Mouse (Mus musculus) embryonic facial prominence, embryonic 12.5 days (tissue): ENCODE measurements around the gene Gm6614. TPM values are rescaled to one million over a fixed set of nuclear protein-coding genes. Genes with fewer than 3 reads are reported as not detected.
"Not testable (repeated sequence)": the region's sequence is repeated elsewhere in the genome, so short reads cannot be mapped to it uniquely, and the experiment has no call there.

Experiments used
- ATAC-seq: fragments of 200-750 bp; cut with Nextera tagmentation; 2 replicates; pipeline ENCODE4 v1.8.0; 2017; ENCODE audit not compliant: insufficient number of reproducible peaks, insufficient read depth, low FRiP score, low TSS enrichment
- H3K27ac ChIP-seq: fragments of 300-500 bp; sonication (generic); 2 replicates; pipeline ENCODE4 v1.5.1; 2016; ENCODE audit warnings: mild to moderate bottlenecking
- H3K27me3 ChIP-seq: fragments of 300-500 bp; sonication (generic); 2 replicates; pipeline ENCODE4 v1.6.1; 2016; ENCODE audit warnings: mild to moderate bottlenecking, moderate library complexity
- H3K36me3 ChIP-seq: fragments of 300-500 bp; sonication (generic); 2 replicates; pipeline ENCODE4 v1.6.1; 2016; ENCODE audit warnings: mild to moderate bottlenecking
- H3K4me1 ChIP-seq: fragments of 300-500 bp; sonication (generic); 2 replicates; pipeline ENCODE4 v1.6.1; 2016
- H3K4me2 ChIP-seq: fragments of 300-500 bp; sonication (generic); replicated peaks from 2 replicates; pipeline ENCODE4 v1.6.1; 2016; ENCODE audit warnings: mild to moderate bottlenecking, moderate library complexity
- H3K4me3 ChIP-seq: fragments of 300-500 bp; sonication (generic); 2 replicates; pipeline ENCODE4 v1.5.1; 2016; ENCODE audit warnings: mild to moderate bottlenecking
- H3K9ac ChIP-seq: fragments of 300-500 bp; sonication (generic); 2 replicates; pipeline ENCODE4 v1.6.1; 2016; ENCODE audit warnings: mild to moderate bottlenecking, moderate library complexity
- H3K9me3 ChIP-seq: fragments of 300-500 bp; sonication (generic); 2 replicates; pipeline ENCODE4 v1.6.1; 2016; ENCODE audit warnings: mild to moderate bottlenecking, moderate library complexity
- WGBS: fragments of 180-500 bp; shearing (Covaris S2); methylation state at CpG from one replicate; pipeline ENCODE4 v1.1.7; 2016; 5-methylcytosine and 5-hydroxymethylcytosine counted together
- polyA plus RNA-seq: library from polyadenylated mRNA; unstranded; fragments of >200 nt; fragmentation: Nextera tagmentation; extraction: Ambion mirVana; gene quantifications from 2 replicates; pipeline ENCODE4 v1.2.1, GENCODE M21; 2016

Gm6614 gene
- polyA plus RNA-seq, result not detected in 2 replicates

- no peak for ATAC-seq
- WGBS, result 80% methylated on average over 4 of the region's 4 CpGs
- Histone ChIP-seq H3K27me3 (no peaks in the 10 kb centered on the region), H3K9ac (no peak within 1 kb of the TSS), H3K4me2 (no peak within 1 kb of the TSS), H3K9me3 (no peaks in the 10 kb centered on the region), H3K4me1 (no peaks in the 10 kb centered on the region), H3K4me3 (no peak within 1 kb of the TSS), H3K27ac (no peak within 1 kb of the TSS), H3K36me3 (no peaks in the 10 kb centered on the region)
Measured at GRCm38 (mm10) chr6:142011364-142011955, at the start of gene Gm6614. Gene Gm6614, minus strand, starts transcription at chr6:142011414.

DNA sequence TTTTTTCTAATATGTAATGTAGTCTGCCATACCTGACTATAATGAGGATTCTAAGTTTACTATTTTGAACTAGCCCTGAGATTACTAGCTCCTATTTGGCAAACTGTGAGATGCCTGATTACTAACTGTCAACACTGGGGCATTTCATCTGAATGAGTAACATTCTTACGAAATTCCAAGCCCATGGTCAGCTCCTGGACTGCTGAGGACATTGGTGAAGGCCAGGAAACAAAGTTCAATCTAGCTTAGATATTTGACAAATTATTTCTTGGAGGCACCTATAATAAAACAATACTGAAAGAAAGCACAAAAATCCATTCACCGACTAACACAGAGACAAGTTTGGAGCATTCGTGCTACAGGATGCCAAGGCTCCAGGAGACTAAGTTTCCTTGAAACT, 47.1 kb upstream of the Gm6614 start:
- not testable (repeated sequence) for ATAC-seq, H3K4me2 ChIP-seq, H3K27ac ChIP-seq, H3K9ac ChIP-seq, H3K36me3 ChIP-seq, H3K4me1 ChIP-seq, H3K4me3 ChIP-seq, H3K9me3 ChIP-seq, H3K27me3 ChIP-seq
- 82% methylated on average over 3 of the region's 3 CpGs for WGBS

DNA sequence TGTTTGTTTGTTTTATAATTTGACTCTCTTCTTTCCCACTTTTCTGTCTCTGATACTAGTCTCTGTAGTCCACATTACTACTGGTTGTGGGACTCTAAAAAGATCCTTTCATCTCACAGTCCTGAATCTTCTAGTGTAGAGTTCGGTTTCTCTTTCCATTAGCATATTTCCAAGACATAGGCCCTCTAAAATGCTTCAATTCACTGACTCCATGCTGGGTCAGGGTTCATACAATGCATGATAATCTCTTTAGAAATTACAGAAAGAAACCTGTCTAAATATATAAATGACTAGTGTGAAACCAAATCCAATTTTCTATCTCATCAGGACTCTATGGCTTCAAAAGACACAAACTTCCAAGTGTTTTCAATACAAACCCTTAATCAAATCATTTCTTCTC, 36.5 kb upstream of the Gm6614 start:
- Histone ChIP-seq H3K36me3 (no peaks in the 10 kb centered on the region), H3K4me1 (no peaks in the 10 kb centered on the region)
- 92% methylated on average over 1 of the region's 1 CpGs for WGBS

DNA sequence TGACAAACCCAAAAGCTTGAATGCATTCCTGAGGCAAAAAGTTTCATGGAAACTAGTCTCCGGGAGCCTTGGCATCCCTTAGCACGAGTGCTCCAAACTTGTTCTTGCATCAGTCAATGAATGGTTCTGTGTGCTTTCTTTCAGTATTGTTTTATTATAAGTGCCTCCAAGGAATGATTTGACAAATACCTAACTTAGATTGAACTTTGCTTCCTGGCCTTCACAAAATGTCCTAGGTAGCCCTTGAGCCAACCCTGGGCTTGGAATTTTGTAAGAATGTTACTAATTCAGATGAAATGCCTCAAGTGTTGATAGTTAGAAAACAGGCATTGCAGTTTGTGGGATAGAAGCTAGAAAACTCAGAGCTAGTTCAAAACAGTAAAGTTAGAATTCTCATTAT, 34.5 kb upstream of the Gm6614 start:
- 91% methylated on average over 2 of the region's 2 CpGs for whole genome bisulfite sequencing
- ATAC-seq, result no peak
- no peaks in the 10 kb centered on the region for H3K9me3 ChIP-seq
- H3K4me2 ChIP-seq, result no peak overlapping the region
- H3K9ac ChIP-seq, result no peak overlapping the region
- no peak overlapping the region for H3K27ac ChIP-seq
- H3K4me3 ChIP-seq, result no peak overlapping the region
- no peaks in the 10 kb centered on the region for H3K4me1 ChIP-seq
- H3K36me3 ChIP-seq, result no peaks in the 10 kb centered on the region
- no peaks in the 10 kb centered on the region for H3K27me3 ChIP-seq

More for the DNA sequence above, 36.5 kb upstream of the Gm6614 start:
- Histone ChIP-seq H3K9me3 (no peaks in the 10 kb centered on the region), H3K4me3 (no peak overlapping the region), H3K9ac (no peak overlapping the region), H3K27ac (no peak overlapping the region), H3K27me3 (no peaks in the 10 kb centered on the region), H3K4me2 (no peak overlapping the region)
- no peak for ATAC-seq

DNA sequence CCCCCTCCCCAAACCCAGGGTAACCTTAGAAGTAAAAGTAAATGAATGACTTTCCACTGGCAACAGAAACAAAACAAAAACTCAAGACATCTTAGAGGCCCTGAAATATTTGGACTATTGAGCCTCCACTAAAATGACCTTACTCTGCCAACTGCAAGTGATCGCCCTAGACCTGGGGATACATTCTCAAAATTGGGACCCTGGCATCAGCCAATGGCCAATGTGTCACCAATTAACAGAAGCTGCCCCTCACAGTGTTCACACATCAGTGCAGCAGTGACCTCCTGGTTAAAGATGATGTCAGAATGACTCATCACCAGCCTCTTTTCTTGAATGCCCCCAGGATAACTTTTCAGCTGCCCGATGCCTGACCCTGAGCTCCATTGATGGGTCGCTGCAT, 30.7 kb upstream of the Gm6614 start:
- Histone ChIP-seq H3K27ac (no peak overlapping the region), H3K36me3 (no peaks in the 10 kb centered on the region), H3K4me2 (no peak overlapping the region), H3K9me3 (no peaks in the 10 kb centered on the region), H3K4me1 (no peaks in the 10 kb centered on the region), H3K4me3 (no peak overlapping the region), H3K27me3 (no peaks in the 10 kb centered on the region), H3K9ac (no peak overlapping the region)
- 89% methylated on average over 3 of the region's 3 CpGs for WGBS
- no peak for ATAC-seq

GRCm38 (mm10) chr6:142040306-142041175, 29.3 kb upstream of the Gm6614 start:
- ATAC-seq, result no peak
- H3K4me1 ChIP-seq, result no peaks in the 10 kb centered on the region
- H3K9ac ChIP-seq, result no peak overlapping the region
- H3K4me3 ChIP-seq, result no peak overlapping the region
- H3K36me3 ChIP-seq, result no peaks in the 10 kb centered on the region
- no peaks in the 10 kb centered on the region for H3K27me3 ChIP-seq
- no peak overlapping the region for H3K4me2 ChIP-seq
- H3K9me3 ChIP-seq, result no peaks in the 10 kb centered on the region
- no peak overlapping the region for H3K27ac ChIP-seq
- WGBS, result 61% methylated on average over 16 of the region's 16 CpGs

GRCm38 (mm10) chr6:142035771-142036170, 24.6 kb upstream of the Gm6614 start:
- no peaks in the 10 kb centered on the region for H3K27me3 ChIP-seq
- WGBS, result 78% methylated on average over 2 of the region's 2 CpGs
- no peaks in the 10 kb centered on the region for H3K9me3 ChIP-seq
- H3K4me1 ChIP-seq, result no peaks in the 10 kb centered on the region
- ATAC-seq, result no peak
- H3K4me2 ChIP-seq, result no peak overlapping the region
- no peak overlapping the region for H3K27ac ChIP-seq
- no peaks in the 10 kb centered on the region for H3K36me3 ChIP-seq
- H3K9ac ChIP-seq, result no peak overlapping the region
- no peak overlapping the region for H3K4me3 ChIP-seq

GRCm38 (mm10) chr6:142021671-142022070, 10.5 kb upstream of the Gm6614 start:
- Histone ChIP-seq H3K27ac (no peak overlapping the region), H3K9ac (no peak overlapping the region), H3K4me2 (no peak overlapping the region), H3K36me3 (no peaks in the 10 kb centered on the region), H3K4me3 (no peak overlapping the region), H3K4me1 (no peaks in the 10 kb centered on the region), H3K27me3 (no peaks in the 10 kb centered on the region), H3K9me3 (no peaks in the 10 kb centered on the region)
- 89% methylated on average over 3 of the region's 3 CpGs for WGBS
- no peak for ATAC-seq

DNA sequence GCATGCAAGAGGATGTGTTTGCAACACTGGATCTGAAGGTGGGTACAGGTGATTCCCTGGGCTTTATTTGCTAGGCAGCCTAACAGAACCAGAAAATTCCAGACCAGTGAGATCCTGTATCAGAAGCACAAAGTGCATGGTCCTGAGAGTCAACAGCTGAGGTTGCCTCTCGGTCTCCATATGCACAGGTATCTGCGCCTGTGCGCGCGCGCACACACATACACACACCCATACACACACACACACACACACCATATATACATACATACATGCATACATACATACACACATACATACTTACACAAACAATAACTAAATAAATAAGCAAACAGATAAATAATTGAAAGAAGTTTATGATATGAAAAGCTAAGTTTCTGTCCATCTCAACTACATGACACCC, 24.4 kb downstream of the Gm6614 start:
- 98% methylated on average over 6 of the region's 6 CpGs for WGBS
- no peak for ATAC-seq
- no peak overlapping the region for H3K9ac ChIP-seq

GRCm38 (mm10) chr6:141984644-141985043, 26.6 kb downstream of the Gm6614 start:
- Histone ChIP-seq H3K4me1 (no peaks in the 10 kb centered on the region), H3K4me3 (no peak overlapping the region), H3K36me3 (no peaks in the 10 kb centered on the region), H3K9me3 (no peaks in the 10 kb centered on the region), H3K4me2 (no peak overlapping the region), H3K9ac (no peak overlapping the region), H3K27ac (no peak overlapping the region), H3K27me3 (no peaks in the 10 kb centered on the region)
- ATAC-seq, result no peak
- 63% methylated on average over 3 of the region's 3 CpGs for whole genome bisulfite sequencing

More for the DNA sequence above, 24.4 kb downstream of the Gm6614 start:
- Histone ChIP-seq H3K4me2 (no peak overlapping the region), H3K27ac (no peak overlapping the region), H3K36me3 (no peaks in the 10 kb centered on the region), H3K9me3 (no peaks in the 10 kb centered on the region), H3K27me3 (no peaks in the 10 kb centered on the region), H3K4me3 (no peak overlapping the region), H3K4me1 (no peaks in the 10 kb centered on the region)

GRCm38 (mm10) chr6:141962420-141962819, 48.8 kb downstream of the Gm6614 start:
- Histone ChIP-seq H3K4me1 (no peaks in the 10 kb centered on the region), H3K36me3 (no peaks in the 10 kb centered on the region), H3K9me3 (no peaks in the 10 kb centered on the region), H3K9ac (no peak overlapping the region), H3K4me3 (no peak overlapping the region), H3K4me2 (no peak overlapping the region), H3K27ac (no peak overlapping the region), H3K27me3 (no peaks in the 10 kb centered on the region)
- ATAC-seq, result no peak
- WGBS, result 85% methylated on average over 1 of the region's 1 CpGs

DNA sequence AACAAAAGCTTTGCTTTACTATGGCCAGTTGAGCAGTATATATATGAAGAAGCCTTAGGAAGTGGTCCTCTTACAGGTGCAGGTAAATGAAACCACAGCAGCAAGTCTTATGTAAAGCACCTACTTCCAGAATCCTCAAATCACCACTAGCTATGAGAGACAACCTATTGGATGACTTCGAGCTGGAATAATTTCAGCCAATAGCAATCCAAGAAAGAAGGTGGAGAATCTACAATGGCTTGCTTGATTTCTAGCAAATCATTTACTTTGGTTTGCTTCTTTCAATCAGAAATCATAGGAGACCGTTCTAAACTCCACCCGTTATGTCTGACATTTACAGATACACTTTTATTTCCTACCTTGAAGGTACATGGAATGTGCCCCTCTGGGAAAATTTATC, 49.4 kb downstream of the Gm6614 start:
- Histone ChIP-seq H3K36me3 (no peaks in the 10 kb centered on the region), H3K9ac (no peak overlapping the region), H3K4me1 (no peaks in the 10 kb centered on the region), H3K27ac (no peak overlapping the region), H3K4me2 (no peak overlapping the region), H3K27me3 (no peaks in the 10 kb centered on the region), H3K4me3 (no peak overlapping the region), H3K9me3 (no peaks in the 10 kb centered on the region)
- 86% methylated on average over 3 of the region's 3 CpGs for WGBS
- ATAC-seq, result no peak
